Mouse (Mus musculus) heart, embryonic 16.5 days (tissue): ENCODE measurements around the gene Pgc. TPM values are rescaled to one million over a fixed set of nuclear protein-coding genes. Genes with fewer than 3 reads are reported as not detected.

Source experiments
- ATAC-seq: fragments of 200-750 bp; cut with Nextera tagmentation; replicated peaks from 2 replicates; pipeline ENCODE4 v1.8.0; 2017; ENCODE audit warnings: moderate number of reproducible peaks; ENCODE audit not compliant: insufficient read depth, low FRiP score; ENCODE audit errors: extremely low read depth
- H3K27ac ChIP-seq: fragments of 300-500 bp; sonication (generic); 2 replicates; pipeline ENCODE4 v1.5.1; 2014; ENCODE audit warnings: mild to moderate bottlenecking, low read length, control low read depth, moderate library complexity
- H3K27me3 ChIP-seq: fragments of 300-500 bp; sonication (generic); 2 replicates; pipeline ENCODE4 v1.6.1; 2014; ENCODE audit warnings: low read length, mixed read lengths; ENCODE audit not compliant: control insufficient read depth, insufficient read depth
- H3K36me3 ChIP-seq: fragments of 300-500 bp; sonication (generic); 2 replicates; pipeline ENCODE4 v1.6.1; 2014; ENCODE audit not compliant: control insufficient read depth, insufficient read depth
- H3K4me1 ChIP-seq: fragments of 300-500 bp; sonication (generic); 2 replicates; pipeline ENCODE4 v1.6.1; 2014; ENCODE audit warnings: low read length, mixed read lengths; ENCODE audit not compliant: control insufficient read depth, insufficient read depth
- H3K4me2 ChIP-seq: fragments of 300-500 bp; sonication (generic); 2 replicates; pipeline ENCODE4 v1.6.1; 2014; ENCODE audit warnings: low read depth, mild to moderate bottlenecking, control low read depth, low read length
- H3K4me3 ChIP-seq: fragments of 300-500 bp; sonication (generic); 2 replicates; pipeline ENCODE4 v1.5.1; 2014; ENCODE audit warnings: mild to moderate bottlenecking, control low read depth, low read length
- H3K9ac ChIP-seq: fragments of 300-500 bp; sonication (generic); 2 replicates; pipeline ENCODE4 v1.6.1; 2014; ENCODE audit warnings: low read length, control low read depth
- H3K9me3 ChIP-seq: fragments of 300-500 bp; sonication (generic); replicated peaks from 2 replicates; pipeline ENCODE4 v1.6.1; 2016; ENCODE audit warnings: low read length; ENCODE audit not compliant: control insufficient read depth
- WGBS: fragments of 180-500 bp; shearing (Covaris S2); extraction: QIAGEN DNeasy Blood & Tissue Kit; methylation state at CpG from one replicate; pipeline ENCODE4 v1.1.7; 2014; 5-methylcytosine and 5-hydroxymethylcytosine counted together
- polyA plus RNA-seq: library from polyadenylated mRNA; unstranded; fragments of >200 nt; fragmentation: Nextera tagmentation; extraction: Ambion mirVana; gene quantifications from 2 replicates; pipeline ENCODE4 v1.2.1, GENCODE M21; 2015

The Pgc gene
- polyA plus RNA-seq, 1 experiment from 2014 or later = 0.56 TPM

DNA sequence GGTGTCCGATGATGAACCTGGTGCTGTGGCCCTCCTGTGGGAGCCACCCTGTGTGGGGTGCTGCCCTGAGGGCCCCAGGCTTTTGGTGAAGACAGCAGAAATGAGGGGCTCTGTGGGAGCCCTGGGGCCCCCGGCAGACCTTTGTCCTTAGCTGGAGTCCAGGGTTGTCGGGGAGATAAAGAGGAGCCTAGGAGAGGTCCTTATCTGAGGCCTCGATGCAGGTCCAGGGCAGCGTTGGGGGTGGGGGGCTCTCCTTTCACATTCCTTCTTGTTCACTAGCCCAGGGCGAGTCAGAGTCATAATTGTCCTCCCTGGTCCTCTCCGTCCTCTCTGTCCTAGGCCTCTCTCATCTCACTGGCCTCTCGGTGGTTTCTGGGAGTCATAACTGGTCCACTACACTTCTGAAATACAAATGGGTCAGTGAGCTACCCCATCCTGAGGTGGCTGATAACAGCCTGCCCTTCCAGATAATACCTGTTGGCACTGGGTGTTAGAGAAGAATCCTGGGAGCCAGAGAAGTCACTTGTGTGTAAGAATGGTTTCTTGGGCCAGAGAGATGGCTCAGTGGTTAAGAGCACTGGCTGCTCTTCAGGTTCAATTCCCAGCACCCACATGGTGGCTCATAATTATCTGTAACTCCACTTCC lies 26.6 kb downstream of the Pgc start:
- H3K36me3 ChIP-seq = peaks cover 8% of the 10 kb centered on the region
- no peak for ATAC-seq
- H3K4me1 ChIP-seq = peaks cover 32% of the 10 kb centered on the region
- no peaks in the 10 kb centered on the region for H3K27me3 ChIP-seq
- no peak overlapping the region for H3K27ac ChIP-seq
- no peak overlapping the region for H3K4me3 ChIP-seq
- WGBS = 38% methylated on average over 8 of the region's 8 CpGs
- H3K9me3 ChIP-seq = no peaks in the 10 kb centered on the region
- no peak overlapping the region for H3K4me2 ChIP-seq
- no peak overlapping the region for H3K9ac ChIP-seq

DNA sequence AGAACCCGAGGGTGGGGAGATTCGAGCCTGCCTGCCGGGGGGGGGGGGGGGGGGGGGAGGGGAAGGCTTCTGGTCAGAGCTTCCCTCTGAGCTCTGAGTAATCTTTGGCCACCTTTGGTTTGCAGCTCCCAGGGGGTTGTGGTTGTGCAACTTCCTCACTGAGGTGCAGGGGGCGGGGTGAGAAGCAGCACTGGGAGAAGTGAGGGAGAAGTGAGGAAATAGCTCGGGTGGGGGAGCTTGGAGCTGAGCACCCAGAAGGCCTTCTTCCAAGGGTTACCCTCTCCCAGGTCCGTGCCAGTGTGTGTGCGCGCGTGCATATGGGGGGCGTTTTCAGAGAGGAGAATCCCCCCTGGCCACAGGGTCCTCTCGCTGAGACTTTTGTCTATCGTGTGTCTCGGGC lies 27.6 kb downstream of the Pgc start:
- Histone ChIP-seq H3K36me3 (peaks cover 8% of the 10 kb centered on the region), H3K4me3 (no peak overlapping the region), H3K9ac (no peak overlapping the region), H3K4me2 (no peak overlapping the region), H3K27ac (no peak overlapping the region), H3K9me3 (no peaks in the 10 kb centered on the region), H3K4me1 (peaks cover 26% of the 10 kb centered on the region), H3K27me3 (no peaks in the 10 kb centered on the region)
- 68% methylated on average over 10 of the region's 13 CpGs for WGBS
- ATAC-seq = no peak

DNA sequence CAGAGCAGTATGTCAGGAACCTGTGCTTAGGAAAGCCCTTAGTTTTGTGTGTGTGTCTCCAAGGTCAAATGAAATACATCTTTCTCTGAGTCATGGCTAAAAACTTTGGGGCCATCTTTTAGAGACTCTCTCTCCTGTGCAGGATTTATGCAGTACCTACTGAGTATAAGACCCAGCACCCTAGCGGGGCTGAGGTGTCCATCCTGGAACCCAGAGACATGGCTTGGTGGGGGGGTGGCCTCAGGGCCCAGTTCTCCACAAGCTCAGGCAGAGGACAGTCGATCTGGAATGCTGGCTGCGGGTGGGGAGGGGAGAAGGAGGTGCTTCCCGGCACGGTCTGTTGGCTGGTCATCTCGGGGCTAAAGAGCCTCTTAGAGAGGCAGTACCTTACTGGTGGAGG lies 29.7 kb downstream of the Pgc start:
- Histone ChIP-seq H3K36me3 (peaks cover 8% of the 10 kb centered on the region), H3K9ac (peak overlapping the region; percentile 14; the same call in 1 of the 2 replicates), H3K9me3 (no peaks in the 10 kb centered on the region), H3K4me2 (0 out of 2 replicates have a peak overlapping the region, but pooled peaks have one; percentile 2), H3K4me1 (peaks cover 29% of the 10 kb centered on the region), H3K4me3 (no peak overlapping the region), H3K27me3 (no peaks in the 10 kb centered on the region), H3K27ac (peak overlapping the region; percentile 68)
- 26% methylated on average over 6 of the region's 6 CpGs for WGBS
- peak; percentile 30; the same call in 1 of the 2 replicates for ATAC-seq

DNA sequence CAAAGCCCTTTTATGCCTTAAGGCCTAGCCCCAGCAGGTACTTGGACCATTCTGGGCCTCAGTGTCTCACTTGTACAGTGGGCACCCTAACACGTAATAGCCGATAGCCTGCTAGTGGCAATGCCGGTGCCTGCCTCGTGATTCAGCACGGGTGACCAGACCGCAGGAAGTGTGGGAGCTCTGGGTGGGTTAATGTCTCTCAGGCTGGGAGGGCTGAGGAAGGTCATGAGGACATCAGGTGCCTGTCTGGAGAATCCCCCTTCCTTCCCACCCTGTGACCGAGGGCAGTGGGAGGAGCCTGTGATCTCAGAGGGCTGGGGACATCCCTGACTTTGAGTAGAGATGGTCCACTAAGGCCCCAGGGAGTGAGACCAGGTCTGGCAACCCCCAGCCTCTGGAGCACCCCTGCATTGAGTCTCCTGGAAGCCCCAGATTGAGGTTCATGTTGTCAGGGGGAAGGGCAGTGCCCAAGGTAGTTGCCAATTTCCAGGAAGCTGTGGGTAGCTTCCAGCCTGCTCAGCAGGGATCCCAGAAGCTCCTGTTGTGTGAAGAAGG lies 30.5 kb downstream of the Pgc start:
- Histone ChIP-seq H3K27me3 (no peaks in the 10 kb centered on the region), H3K9me3 (no peaks in the 10 kb centered on the region), H3K36me3 (no peaks in the 10 kb centered on the region; the same call in 1 of the 2 replicates), H3K9ac (0 out of 2 replicates have a peak overlapping the region, but pooled peaks have one; percentile 5), H3K27ac (peak overlapping the region; percentile 68), H3K4me2 (no peak overlapping the region), H3K4me3 (no peak overlapping the region), H3K4me1 (peaks cover 35% of the 10 kb centered on the region)
- ATAC-seq = no peak
- 68% methylated on average over 7 of the region's 7 CpGs for WGBS

DNA sequence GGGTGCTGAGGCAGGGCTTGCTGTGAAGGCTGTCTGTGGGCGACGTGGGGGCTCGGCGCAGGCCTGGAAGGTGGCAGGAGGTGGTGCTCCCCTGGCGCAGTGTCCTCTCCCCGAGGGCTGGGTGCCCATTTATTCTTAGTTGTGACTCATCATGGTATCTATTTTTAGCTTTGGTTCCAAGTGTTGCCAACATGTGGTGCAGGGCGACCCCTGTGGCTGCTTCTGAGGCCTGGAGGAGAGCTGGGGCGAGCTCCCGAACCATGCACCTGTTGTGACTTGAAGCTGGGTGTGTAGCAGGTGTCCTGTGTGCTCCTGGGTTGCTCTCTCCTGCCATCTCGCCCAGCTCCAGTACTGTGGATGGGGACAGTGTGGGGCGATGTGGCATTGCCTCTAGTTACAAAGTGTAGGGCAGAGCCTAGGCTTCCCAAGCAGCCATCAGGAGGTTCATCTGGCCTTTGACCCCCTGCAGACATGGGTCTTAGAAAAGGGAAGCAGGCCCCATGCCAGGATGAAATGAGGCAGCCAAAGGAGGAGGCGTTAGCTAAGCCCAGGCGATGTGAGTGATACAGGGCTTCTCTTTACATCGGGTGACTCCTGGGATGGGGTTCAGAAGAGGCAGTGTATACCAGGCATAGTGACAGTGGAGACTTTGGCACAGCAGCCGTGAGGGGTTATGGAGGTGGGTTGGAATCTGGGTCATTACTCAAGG lies 33.2 kb downstream of the Pgc start:
- peak overlapping the region; percentile 44 for H3K27ac ChIP-seq
- ATAC-seq = peak; percentile 61
- no peaks in the 10 kb centered on the region for H3K27me3 ChIP-seq
- WGBS = 47% methylated on average over 15 of the region's 15 CpGs
- peaks cover 44% of the 10 kb centered on the region for H3K4me1 ChIP-seq
- H3K9me3 ChIP-seq = no peaks in the 10 kb centered on the region
- peak overlapping the region; percentile 56 for H3K9ac ChIP-seq
- H3K4me3 ChIP-seq = no peak overlapping the region
- H3K36me3 ChIP-seq = no peaks in the 10 kb centered on the region
- peak overlapping the region; percentile 30 for H3K4me2 ChIP-seq

- Histone ChIP-seq H3K4me2 (no peak overlapping the region), H3K27ac (peak overlapping the region; percentile 87), H3K9ac (peak overlapping the region; percentile 60), H3K4me3 (no peak overlapping the region), H3K36me3 (no peaks in the 10 kb centered on the region), H3K4me1 (peaks cover 38% of the 10 kb centered on the region), H3K9me3 (no peaks in the 10 kb centered on the region), H3K27me3 (no peaks in the 10 kb centered on the region)
- ATAC-seq = no peak
- WGBS = 66% methylated on average over 7 of the region's 7 CpGs
Measured at GRCm38 (mm10) chr17:47762028-47762427, 35.4 kb downstream of the Pgc start.

DNA sequence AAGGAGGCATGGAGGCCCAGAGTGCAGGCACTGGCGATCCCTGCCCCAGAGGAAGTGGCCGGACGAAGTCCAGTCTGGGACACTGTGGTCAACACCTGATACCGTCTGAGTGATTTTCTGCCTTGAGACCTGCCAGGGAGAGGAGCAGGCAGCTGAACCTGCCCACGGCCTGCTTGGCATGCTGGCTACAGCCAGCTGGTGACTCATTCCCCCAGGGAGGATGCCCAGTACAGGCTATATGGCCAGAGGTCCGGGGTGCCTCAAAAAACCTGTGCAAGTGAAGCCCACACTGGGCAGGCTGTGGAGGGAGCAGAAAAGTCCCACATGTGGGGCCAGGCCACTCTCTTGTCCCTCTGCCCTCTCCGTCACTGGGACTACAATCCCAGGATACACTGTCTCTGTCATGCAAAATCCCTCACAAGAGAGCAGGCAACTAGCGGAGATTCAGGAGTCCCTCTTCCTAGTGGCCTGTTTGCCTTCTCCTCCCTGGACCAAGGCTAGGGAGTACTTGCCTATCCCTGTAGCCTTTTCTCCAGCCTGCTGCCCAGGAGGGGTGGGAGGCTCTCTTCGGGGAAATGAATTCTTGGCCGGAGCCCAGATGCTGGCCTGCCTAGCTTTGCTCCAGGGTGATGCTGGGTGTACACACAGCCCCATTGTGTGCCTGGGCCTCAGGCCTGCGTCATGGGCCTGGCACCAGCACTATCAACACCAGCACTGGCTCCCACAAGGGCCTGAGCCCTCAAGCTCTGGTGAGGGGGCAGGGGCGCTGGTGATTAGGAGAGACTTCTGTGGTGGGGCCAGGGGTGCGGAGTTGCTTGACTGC lies 36.1 kb downstream of the Pgc start:
- no peaks in the 10 kb centered on the region for H3K27me3 ChIP-seq
- peak overlapping the region; percentile 16 for H3K4me2 ChIP-seq
- no peak overlapping the region for H3K4me3 ChIP-seq
- WGBS = 27% methylated on average over 13 of the region's 13 CpGs
- H3K36me3 ChIP-seq = no peaks in the 10 kb centered on the region
- peaks cover 35% of the 10 kb centered on the region for H3K4me1 ChIP-seq
- H3K9ac ChIP-seq = peak overlapping the region; percentile 60
- H3K27ac ChIP-seq = peak overlapping the region; percentile 87
- H3K9me3 ChIP-seq = no peaks in the 10 kb centered on the region
- ATAC-seq = peak; percentile 92

DNA sequence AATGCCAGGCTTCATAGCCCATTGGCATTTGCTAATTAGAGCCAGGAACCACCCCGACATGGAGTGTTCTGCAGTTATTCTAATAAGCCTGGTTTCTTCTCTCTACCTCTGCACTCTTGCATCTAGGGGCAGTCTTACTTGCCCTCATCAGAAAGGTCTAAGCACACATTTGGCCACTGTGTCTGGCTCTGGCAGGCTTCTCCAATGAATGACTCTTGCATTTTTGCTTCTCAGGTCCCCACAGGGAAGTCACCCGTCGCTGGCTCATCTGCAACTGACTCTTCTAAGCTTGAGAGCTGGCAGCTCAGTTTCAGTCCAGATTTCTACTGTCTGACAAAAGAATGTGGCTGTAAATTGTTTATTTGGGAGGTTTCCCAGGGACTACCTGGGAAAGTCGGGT lies 39.3 kb downstream of the Pgc start:
- H3K9me3 ChIP-seq = no peaks in the 10 kb centered on the region
- H3K9ac ChIP-seq = no peak overlapping the region
- no peak for ATAC-seq
- H3K4me2 ChIP-seq = no peak overlapping the region
- H3K27me3 ChIP-seq = no peaks in the 10 kb centered on the region
- WGBS = 75% methylated on average over 4 of the region's 4 CpGs
- H3K4me3 ChIP-seq = no peak overlapping the region
- H3K36me3 ChIP-seq = no peaks in the 10 kb centered on the region
- no peak overlapping the region for H3K27ac ChIP-seq
- peaks cover 35% of the 10 kb centered on the region for H3K4me1 ChIP-seq
